Mouse (Mus musculus) thymus, postnatal 10 days (tissue): ENCODE measurements around the gene Shoc2.
"Not testable (repeated sequence)": the region's sequence is repeated elsewhere in the genome, so short reads cannot be mapped to it uniquely, and the experiment has no call there.

Experiments used
- DNase-seq, 2 experiments: peaks; one replicate each; pipeline ENCODE4 v3.0.0; 2021; ENCODE audit warnings: low spot score in 2 of 2

Shoc2 gene

DNA sequence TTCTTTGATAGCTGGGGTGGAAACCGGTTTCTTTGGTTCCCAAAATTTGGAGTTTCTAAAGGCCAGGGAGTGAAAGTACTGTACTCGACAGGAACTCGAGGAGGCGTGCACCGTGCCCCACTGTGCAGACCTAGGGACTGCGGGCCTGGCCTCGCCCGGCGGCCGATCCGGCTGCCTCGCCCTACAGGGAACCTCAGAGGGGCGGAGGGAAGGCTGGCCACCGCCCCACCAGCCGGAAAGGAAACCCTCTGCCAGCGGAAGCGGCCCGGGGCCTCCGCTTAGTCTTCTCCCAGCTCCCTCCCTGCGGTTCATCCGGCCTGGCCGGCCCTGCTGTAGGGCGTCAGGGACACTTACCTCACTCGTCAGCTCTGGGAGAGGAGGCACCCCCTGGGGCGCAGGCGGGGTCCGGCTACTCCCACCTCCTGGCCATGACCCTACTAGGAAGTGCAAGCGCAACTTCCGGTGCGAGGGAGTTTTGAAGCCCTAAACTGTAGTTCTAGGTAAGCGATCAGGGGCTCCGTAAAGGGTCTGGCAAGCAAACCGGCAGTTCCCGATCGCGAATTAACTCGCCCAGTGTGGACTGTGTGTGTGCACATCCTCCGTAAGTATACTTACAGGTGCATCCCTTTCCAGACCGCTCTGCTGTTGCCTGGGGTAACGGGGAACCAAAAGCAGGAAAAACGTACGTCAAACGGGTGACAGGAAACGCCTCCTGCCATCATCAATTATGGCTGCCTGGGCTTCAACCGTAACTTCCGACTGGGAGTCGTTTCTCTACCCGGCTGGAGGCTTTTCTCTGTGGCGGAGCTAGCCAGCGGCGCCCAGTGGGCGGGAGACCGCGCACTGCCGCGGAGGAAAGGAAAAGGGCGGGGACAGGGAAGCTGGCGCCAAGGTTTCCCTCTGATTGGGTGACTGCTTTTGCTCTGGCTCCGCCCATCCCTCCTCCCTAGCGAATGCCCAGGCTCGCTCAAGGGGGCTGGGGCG lies at the start of gene Shoc2, which contains the start of gene Bbip1:
Shoc2 (plus strand) TSS at position 505 of the 984 bp plus-strand sequence.
Bbip1 (minus strand) TSS at position 826 of the 984 bp plus-strand sequence.
- DNase-seq, result peak; percentile 98 to 99

DNA sequence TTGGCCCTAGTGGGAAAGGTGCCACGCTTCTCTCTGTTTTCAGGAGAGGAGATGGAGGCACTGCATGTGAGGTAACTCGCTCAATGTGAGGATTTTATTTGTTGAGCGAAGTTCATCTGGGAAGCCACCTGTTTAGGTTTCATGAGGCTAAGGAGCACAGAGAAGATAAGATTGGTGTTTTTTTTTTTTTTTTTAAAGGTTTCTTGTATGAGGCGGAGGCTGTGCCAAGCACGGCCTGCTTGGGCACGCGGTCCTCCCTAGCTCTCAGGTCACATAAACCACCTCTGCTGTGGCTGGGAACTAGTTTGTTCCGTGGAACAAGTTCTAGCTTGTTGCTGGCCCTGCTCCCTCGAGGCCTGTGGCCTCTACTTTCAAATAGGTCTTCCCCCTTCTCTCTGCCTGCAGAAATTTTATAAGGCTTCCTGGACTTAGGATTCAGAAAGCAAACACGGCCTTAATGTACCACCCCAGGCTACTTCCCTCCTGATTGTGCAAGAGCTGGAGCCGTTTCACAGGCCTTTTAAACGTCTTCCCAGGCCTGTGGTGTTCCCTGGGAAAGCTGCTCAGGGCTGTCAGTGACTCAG lies 49.5 kb upstream of the Shoc2 start:
- DNase-seq, result no peak

DNA sequence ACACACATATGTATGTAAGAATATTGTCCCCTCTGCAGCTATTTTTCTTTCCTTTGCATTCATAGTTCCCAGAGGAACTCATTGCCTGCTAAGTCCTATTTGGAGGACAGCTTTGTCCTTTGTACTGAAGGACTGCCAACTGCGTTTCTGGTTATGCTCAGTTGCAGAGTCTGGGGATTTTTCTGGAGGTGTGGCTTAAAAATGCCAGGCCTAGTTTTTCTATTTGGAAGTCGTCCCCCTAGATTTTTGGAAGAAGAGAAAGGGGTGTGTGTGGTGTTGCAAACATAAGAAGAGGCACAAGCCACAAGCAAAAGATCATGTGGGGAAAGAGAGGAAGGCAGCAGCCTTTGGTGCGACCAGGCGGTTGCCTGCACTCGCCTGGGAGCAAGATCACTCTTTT lies 46.1 kb upstream of the Shoc2 start:
- DNase-seq, result no peak

DNA sequence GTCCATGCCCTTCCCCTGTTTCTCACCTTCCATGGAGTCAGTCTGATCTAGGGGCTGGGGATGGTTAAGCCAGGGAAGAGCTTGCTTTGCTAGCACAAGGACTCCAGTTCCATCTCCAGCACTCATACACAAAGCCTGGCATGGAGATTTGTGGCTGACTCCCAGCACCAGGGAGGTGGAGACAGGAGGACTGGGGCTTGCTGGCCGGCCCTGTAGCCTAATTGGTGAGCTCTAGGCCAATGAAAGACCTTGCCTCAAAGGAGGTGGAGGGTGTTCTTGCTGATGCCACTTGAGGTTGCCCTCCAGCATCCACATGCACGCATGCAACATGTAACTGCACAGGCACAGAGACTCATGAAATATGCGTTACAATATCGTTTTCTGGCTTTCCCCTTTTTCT lies 45.6 kb upstream of the Shoc2 start:
- DNase-seq, result no peak

DNA sequence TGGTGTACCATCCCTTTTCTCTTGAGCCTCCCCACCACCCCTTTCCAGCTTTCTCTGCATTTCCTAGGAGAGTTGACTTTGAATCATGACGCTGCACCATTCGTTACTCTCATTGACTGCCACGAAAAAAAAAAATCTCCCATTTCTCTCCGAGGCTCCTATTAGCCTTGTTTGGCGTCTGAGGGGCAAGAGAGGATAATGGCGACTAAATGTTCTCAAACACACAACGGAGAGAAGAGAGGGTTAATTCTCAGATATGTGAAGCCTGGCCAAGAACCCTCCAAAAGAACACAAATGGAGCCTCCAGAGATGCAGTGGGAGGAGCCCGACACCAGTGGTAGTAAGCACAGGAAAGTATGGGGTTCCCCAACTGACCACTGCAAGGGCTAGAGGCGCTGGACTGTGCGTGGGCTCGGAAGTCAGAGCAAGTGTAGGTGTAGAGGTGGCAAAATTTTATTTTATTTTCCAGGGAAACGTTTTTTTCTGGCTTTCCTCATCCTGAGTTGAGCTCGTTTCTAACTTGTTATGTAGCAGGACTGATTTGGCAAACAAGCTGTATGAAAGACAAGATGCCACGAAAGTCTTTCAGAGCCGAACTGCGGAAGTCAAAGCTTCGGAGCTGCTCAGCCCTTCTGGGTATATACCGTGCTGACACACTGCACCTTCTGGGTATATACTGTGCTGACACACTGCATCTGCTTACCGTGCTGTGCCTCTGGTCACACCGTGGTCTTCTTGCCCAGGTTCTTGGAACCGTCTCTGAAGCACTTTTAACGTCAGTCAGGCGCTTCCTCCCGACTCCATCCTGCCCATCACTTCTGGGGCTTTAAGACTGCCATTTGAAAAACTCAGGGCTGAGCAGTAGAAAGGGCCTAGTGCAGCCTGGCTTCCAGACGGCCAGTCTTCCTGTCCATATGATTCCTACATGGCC lies 44.9 kb upstream of the Shoc2 start:
- no peak for DNase-seq

DNA sequence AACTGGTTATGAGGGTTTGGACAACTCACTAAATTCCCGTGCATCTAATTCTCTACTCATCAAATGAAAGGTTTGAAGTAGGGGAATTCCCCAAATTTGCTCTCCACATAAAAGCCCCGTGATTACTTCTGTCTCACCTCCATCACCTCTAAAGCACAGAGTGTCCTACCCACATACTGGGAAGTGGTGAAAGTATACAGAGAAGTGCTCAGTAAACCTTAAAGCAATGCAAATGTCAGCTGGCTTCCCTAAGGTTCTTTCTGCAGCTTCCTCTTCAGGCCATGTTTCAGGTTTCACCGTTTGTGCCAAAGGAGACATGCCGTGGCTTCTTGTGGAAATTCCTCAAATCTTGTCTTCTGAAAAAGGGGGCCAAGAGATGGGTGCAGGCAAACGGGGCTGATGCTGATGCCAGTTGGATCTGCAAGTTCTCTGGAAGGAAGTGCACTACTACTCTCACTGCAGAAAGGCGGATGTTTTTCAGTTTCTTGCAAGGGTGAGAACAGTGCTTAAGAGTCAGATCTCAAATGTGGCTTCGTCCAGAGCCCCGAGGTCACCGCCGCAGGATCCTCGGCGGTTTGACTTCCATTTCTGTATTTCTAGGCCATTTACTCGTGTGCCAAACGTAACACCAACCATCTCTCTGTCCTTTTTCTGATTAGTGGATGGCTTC lies 44.0 kb upstream of the Shoc2 start:
- DNase-seq, result no peak

DNA sequence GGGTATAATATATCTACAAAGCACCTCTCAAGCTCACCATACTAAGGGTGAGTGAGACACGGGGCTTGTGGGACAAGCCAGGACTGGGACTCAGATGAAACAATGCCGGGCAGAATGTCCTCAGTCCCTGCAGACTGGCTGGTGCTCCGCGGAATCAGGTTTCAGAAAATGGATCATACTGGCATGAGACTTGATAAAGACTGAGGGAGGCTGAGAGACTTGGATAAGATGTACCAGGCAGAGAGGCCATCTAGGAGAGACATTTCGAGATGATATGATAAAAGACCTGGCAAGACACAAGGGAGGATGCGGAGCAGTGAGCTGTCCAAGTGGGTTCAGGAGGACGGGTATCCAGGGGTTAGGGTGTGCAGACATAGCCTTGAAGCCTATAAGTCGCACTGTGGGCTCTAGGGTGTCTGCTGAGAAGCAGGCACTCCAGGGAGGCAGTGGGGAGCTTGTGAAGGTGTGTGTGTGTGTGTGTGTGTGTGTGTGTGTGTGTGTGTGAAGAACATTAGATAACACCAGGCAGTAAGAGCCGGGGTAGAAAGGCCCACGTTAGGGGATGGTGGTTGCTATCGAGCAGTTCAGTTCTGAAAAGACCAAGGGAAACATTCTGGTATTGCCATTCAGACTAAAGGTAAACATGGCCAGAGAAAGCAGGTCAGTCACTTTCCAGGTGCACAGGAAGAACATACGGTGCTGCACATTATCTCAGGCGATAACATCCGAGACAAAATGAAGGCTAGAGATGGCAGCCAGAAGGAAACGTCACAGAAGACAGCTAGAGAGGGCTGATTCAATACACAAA lies 42.0 kb upstream of the Shoc2 start:
- DNase-seq, result peak in 1 of 2 experiments; percentile 36

DNA sequence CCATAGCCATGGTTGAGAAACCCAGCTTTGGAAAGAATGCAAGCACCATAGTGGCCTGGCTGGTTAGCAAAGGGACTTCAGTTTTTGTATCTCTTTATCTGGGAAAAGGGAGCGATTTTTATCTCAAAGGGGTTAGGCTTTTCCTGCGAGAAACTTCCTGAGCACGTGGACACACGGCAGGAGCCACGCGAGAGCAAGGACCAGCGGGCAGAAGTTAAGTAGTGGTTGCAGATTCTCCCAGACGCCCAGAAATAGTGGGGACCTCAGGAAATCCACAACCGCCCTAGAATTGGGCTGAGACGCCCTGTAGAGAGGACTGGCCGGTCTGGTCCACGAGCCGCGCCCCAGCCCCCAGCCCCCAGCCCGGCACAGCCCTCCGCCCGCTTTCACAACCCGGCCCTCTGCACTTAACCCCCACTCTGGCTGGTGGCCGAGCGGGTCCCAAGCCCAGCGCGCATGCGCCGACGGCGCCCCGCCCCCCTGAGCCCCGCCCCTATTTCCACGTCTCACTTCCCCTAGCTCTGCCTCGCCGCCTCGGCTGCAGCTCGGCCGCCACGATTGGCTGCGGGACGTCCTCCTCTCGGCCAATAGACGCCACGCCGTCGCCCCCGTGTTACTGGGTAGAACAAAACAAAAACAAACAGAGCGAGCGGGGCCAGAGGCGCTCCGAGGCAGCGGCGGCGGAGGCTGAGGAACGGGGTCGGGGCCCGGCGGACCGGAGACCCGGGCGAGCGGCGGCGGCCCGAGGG lies 41.2 kb upstream of the Shoc2 start:
- DNase-seq, result peak; percentile 95 to 97

DNA sequence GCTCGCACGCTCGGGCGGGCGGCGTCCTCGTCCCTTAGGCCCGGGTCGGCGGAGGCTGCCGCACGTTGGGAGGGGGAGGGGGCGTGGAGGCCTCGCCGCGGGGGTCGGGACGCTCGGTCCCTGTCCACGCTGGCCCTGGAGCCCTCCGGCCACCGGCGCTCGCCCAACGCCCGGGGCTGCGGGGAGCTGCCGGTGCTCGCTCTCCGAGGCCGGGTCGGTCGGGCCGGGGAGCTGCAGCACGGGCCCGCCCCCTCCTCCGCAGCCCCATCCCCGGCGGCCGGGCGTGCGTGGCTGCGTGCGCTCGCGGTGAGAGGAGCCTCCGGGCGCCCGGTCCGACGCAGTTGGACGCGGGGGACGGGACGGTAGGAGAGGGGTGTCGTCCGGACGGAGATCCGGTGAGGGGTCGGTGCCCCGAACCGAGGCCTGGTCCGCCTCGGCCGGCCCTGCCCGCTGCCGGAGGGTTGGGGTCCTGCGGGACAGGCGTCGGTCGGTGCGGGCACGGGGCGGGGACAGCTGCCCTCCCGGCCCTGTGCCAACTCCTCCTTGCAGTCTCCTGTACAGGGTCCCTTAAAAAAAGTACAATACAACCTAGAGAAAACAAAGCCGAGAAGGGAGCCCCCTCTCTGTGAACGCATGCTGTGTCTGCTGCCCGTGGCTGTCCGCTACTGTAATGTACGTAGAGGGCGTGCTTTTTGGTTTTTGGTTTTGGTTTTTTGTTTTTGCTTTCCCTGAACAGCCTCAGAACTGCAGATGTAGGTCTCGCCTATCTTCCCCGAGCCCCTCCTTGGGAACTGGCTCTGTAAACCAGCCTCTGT lies 40.4 kb upstream of the Shoc2 start:
- peak; percentile 68 to 72 for DNase-seq

DNA sequence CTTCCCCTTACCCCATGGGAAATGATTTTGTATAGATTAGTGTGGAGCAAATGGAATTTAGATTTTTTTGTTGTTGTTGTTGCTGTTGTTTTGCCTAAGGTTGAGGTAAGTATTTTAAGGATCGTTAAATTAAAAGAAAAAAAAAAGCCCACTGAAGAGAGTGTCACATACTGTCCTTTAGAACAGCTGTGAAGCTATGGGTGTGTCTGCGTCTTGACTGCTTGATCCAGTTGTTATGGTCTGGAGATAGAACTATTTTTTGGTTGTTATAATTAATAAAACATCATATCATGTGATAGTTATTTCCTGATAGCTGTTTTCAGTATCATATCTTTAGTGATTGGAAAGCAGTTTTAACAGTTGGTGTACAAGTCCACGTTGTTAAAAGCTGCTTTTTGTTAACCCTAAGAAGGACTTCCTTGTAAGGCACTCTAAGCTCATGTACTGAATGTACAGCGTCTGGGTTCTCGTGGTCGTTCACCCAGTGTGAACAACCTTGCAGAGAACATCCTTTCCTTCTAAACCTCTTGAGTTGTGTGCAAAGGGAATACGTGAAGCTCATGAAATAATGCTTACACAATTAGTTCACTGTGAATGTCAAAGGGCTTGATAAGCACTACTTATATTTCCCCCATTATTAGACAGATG lies 39.1 kb upstream of the Shoc2 start:
- DNase-seq, result no peak

DNA sequence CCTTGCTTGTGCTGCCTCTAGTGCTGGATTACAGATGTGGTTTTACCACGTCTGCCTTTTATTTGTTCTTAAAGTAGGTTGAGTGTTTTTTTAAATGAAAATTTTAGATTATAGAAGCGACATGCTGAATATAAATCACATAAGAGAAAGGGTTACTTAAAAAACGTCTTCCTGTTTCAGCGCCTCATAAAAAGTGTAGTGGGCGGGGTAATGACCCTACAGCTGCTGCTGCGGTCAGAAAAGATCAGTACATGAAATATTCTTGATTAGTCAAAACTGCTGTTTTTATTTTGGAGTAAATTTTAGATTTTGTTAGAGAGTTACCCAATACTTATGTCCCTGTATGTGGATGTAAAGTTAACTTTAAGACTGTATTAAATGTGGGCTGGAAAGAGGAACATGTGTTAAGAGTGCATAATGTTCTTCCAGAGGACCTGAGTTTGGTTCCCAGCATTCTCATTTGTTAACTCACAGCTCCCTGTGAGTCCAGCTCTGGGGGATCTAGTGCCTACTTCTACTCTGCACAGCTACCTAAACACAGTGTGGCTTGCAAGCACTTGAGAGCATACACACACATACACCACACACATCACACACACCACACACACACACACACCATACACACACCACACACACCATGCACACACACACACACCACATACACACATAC lies 37.9 kb upstream of the Shoc2 start:
- DNase-seq, result no peak

DNA sequence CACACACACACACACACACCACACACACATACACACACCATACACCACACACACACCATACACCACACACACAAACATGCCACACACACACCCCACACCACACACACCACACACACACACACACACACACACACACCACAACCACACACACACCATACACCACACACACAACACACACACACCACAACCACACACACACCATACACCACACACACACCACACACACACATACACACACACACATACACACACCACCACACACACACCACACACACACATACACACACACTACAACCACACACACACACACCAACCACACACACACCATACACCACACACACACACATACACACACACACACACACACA lies 37.4 kb upstream of the Shoc2 start:
- DNase-seq, result not testable (repeated sequence)

DNA sequence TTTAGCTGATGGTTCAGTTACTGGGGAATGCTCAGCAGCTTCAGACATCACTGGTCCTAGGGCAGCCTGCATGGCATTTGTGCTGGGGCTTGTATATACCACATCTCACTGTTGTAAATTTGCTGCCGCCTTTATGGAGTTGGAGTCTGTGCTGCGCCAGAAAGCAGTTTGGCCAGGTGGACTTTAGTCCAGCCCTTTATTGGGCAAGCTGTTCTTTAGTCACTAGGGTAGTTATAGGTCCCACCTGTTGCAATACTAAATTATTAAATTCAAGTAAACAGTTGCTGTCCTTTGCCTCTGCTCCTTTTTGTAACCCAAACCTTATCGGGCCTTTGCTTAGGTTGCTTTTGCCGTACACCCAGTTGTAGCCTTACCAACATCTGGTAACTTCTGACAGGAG lies 29.2 kb upstream of the Shoc2 start:
- no peak for DNase-seq

DNA sequence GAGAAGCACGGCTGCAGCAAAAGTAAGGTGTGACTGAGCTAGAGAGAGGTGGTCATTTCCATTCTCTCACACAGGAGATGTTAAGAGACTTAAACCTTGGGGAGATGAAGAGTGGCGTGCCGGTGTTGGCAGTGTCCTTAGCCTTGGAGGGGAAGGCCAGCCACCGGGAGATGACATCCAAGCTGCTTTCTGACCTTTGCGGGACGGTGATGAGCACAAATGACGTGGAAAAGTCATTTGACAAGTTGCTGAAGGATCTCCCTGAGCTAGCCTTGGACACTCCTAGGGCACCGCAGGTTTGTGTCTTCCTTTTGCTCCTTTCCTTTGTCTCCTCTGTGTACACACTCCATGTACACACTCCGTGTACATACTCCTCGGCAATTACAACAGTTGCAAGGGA lies 24.6 kb upstream of the Shoc2 start:
- no peak for DNase-seq

DNA sequence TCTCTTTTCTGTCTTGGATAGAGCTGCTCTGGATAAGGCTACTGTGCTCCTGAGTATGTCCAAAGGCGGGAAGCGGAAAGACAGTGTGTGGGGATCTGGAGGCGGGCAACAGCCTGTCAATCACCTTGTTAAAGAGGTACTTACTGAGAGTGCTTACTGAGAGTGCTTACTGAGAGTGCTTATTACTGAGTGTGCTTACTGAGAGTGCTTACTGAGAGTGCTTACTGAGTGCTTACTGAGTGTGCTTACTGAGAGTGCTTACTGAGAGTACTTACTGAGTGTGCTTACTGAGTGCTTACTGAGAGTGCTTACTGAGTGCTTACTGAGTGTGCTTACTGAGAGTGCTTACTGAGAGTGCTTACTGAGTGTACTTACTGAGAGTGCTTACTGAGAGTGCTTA lies 22.1 kb upstream of the Shoc2 start:
- not testable (repeated sequence) for DNase-seq

DNA sequence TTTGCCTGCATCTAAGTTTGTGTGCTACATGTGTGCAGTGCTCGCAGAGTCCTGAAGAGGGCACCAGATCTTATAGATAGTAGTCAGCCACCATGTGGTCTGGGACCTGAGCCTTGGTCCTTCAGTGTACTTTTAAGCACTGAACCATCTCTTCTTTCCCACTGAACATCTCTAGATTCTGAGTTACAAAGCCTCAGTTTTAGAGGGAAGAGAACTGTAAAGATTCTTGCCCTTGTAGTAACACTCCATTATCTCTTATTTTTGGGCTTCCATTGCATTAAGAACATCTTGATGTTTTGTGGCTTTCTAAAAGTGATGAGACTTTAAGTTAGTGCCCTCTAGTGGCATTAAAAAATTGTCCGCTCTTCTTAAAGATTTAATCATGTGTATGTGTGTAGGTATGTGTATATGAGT lies 18.8 kb upstream of the Shoc2 start:
- peak; percentile 28 to 46 for DNase-seq

DNA sequence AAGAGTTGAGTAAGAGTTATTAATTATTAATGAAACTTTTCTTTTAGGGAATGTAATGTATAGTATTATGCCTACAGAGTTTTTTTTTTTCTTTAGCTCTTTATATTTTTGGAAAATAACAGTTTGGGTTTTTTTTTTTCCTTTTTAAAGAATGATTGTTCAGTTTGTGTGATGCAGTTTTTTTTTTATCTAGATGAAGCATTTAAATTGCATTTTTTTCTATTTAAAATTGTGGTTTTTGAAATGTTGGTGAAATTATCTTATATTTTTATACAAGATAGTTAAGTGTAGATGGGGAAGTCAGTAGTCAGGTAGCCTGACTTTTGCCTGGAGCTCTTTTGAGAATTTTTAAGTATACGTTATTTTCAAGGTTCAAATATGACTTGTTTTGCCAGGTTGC lies 17.4 kb upstream of the Shoc2 start:
- DNase-seq, result no peak

DNA sequence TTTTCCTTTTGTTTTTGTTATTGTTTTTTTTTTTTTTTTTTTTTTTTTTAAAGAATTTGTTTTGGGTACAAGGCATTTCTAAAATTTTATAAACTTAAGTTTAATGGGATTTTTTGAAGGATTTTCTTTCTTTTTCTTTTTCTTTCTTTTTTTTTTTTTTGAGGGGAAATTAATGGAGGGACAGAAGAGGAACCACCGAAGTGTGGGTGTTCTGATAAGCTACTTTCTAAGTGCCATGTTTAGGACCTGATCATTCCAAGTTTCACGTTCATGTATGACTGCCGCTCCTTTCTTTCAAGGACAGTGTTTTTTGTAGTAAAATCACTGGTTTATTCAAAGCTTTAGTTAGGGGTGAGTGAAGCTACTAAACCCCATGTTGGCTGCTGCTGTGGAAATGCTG lies 14.9 kb upstream of the Shoc2 start:
- DNase-seq, result no peak
